Mouse (Mus musculus): ENCODE results near the gene Elovl1. TPM values are rescaled to one million over a fixed set of nuclear protein-coding genes. Genes with fewer than 3 reads are reported as not detected.

Elovl1 gene
- polyA plus RNA-seq, 1 experiment from 2014 or later = 127 TPM

DNA sequence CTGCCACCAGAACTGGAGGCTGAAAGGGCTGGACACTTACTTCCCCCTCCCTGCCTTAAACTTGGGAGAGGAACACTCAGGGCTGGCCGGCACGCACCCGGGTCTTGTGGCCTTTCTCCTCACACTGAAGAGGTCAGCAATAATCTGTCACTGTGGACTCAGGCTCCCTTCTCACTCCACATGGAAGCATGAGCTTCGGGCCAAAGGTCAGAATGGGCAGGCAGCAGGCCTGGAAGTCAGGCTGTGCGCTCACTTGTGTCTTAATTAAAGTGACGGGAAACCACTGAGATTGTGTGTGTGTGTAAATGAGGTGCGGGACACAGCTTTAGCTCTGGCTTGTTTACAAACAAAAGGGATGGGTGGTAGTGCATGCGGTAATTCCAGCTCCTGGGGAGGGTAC, 4.4 kb downstream of the Elovl1 start:
- Histone ChIP-seq H3K4me3 (no peak overlapping the region), H3K36me3 (peaks cover 68% of the 10 kb centered on the region), H3K9ac (no peak overlapping the region), H3K4me1 (peaks cover 90% of the 10 kb centered on the region), H3K4me2 (0 out of 2 replicates have a peak overlapping the region, but pooled peaks have one; percentile 94), H3K9me3 (replicated peaks) (no peaks in the 10 kb centered on the region), H3K27ac (peak overlapping the region; percentile 88), H3K27me3 (replicated peaks) (no peaks in the 10 kb centered on the region)
- 69% methylated on average over 8 of the region's 8 CpGs for WGBS (ENCODE audit: insufficient replicate concordance)
- no peak for ATAC-seq

DNA sequence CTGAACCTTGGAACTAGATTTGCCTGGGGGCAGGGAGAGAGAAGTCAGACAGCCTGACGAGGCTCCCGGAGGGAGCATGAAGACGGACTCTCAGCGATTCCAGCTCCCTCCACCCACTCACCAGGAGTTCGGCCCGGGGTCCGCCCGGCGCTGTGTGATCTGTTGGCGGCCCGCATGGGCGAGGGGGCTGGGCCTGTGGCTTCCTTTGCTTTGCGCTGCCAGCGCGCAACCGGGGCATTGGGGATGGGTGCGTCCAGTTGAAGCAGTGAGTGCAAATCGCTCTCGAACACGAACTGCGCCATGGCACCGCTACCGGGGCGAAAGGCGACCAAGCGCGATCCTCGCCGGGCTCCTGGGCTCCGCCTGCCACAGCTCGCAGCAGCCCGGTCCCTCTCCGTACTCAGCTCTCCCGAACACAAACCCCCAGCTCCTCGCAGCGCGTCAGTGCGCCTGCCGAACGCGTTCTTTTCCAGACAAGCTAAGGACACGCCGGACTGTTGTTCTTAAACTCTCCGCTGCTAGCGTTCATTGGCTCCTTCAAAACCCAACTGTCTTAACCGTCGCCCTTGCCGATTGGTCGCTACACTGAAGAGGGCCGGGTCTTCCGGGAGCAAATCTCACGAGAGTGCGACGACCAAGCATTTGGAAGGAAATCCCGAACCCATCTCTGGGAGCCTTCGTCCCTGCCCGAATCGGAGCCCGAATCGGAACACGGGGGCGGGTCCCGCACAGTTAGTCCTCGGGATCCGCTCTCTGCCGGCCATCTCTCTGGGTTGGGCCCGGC, 9.1 kb downstream of the Elovl1 start, which contains the start of gene Cdc20:
Cdc20 (minus strand) TSS at position 533 of the 784 bp plus-strand sequence.
- Histone ChIP-seq H3K4me2 (peak within 1 kb of the TSS; percentile 94), H3K4me3 (peak within 1 kb of the TSS; percentile 94), H3K9me3 (replicated peaks) (no peaks in the 10 kb centered on the region), H3K36me3 (peaks cover 43% of the 10 kb centered on the region), H3K9ac (peak within 1 kb of the TSS; percentile 98), H3K4me1 (peaks cover 53% of the 10 kb centered on the region), H3K27ac (peak within 1 kb of the TSS; percentile 93), H3K27me3 (replicated peaks) (no peaks in the 10 kb centered on the region)
- ATAC-seq = peak; percentile 93
- WGBS (ENCODE audit: insufficient replicate concordance) = under 1% methylated on average over 67 of the region's 67 CpGs

DNA sequence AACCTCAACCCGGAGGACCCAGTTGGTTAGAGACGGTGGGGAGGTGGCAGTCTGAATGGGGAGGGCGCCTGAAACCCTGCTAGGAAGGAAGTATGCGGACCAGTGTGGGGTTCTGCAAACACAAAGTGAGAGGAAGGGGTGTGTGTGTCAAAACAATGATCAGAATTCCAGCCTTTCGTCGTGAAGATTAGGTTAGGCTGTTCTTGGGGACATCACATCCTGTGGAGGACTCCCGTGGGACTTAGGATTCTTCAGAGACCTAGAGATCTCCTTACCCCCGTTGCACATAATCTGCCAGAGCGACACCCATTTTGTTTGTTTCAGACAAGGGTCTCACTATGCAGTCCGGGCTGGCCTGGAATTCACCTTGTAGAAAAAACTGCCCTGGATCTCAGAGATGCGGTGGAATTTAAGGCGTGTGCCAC, 9.9 kb downstream of the Elovl1 start:
- 12% methylated on average over 12 of the region's 12 CpGs for WGBS (ENCODE audit: insufficient replicate concordance)
- peak; percentile 28 for ATAC-seq
- Histone ChIP-seq H3K4me1 (peaks cover 45% of the 10 kb centered on the region), H3K27ac (peak overlapping the region; percentile 93), H3K4me3 (peak overlapping the region; percentile 94), H3K27me3 (replicated peaks) (no peaks in the 10 kb centered on the region), H3K36me3 (peaks cover 35% of the 10 kb centered on the region), H3K9me3 (replicated peaks) (no peaks in the 10 kb centered on the region), H3K4me2 (peak overlapping the region; percentile 94), H3K9ac (peak overlapping the region; percentile 98)

DNA sequence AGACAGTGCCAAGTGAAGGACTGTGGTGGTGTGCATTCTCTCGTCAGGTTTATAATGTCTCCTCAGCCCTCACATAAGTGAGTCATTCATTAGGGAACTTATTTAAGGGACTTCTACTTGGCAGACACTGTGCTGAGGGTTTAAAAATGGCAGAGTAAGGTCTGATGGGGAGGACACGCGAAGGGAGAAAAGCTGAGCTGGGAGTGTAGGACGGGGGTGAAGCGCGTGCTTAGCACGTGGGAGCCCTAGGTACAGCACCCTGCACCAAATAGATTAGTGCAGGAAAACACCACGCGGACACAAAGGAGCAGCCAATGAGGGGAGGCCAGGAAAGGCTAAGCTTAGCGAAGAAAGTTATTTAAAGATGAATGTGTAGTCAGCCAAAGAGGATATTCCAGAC, 17.2 kb downstream of the Elovl1 start:
- ATAC-seq = no peak
- no peak overlapping the region for H3K9ac ChIP-seq
- no peak overlapping the region for H3K27ac ChIP-seq
- no peaks in the 10 kb centered on the region for H3K9me3 ChIP-seq (replicated peaks)
- no peaks in the 10 kb centered on the region; the same call in 1 of the 2 replicates for H3K27me3 ChIP-seq (replicated peaks)
- H3K36me3 ChIP-seq = no peaks in the 10 kb centered on the region
- H3K4me1 ChIP-seq = peaks cover 7% of the 10 kb centered on the region
- H3K4me2 ChIP-seq = no peak overlapping the region
- WGBS (ENCODE audit: insufficient replicate concordance) = 76% methylated on average over 10 of the region's 10 CpGs
- H3K4me3 ChIP-seq = no peak overlapping the region

DNA sequence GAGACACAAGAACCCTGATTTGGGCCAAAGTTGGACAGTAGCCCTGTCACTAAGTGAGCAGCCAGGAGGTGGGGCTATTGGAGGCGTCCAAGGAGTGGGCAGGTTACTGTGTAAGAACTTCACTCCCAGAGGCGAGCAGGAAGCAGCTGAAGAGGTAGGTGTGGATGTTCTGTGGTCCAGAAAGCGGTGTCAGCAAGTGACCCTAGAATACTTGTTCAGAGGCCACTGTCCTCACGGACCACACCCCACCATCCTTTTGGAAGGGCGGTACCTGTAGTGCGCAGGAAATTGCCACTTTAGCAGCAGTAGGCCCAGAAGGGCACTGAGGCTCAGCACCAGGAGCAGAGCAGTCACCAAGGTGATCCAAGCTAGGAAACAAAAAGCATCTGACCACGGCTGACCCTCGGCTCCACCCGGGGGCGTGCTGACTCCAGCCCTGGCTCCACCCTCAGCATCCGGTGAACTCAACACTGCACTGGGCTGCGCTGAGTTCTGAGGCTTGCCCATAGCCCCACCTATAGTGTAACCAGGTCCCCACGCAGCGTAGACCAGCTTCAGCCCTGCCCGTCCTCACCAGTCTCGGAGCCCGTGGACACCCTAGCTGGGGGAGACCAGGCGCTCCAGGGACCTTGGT, 18.0 kb downstream of the Elovl1 start:
- H3K9ac ChIP-seq = no peak overlapping the region
- peak overlapping the region; percentile 28 for H3K4me3 ChIP-seq
- no peak overlapping the region for H3K27ac ChIP-seq
- no peaks in the 10 kb centered on the region for H3K9me3 ChIP-seq (replicated peaks)
- no peaks in the 10 kb centered on the region for H3K36me3 ChIP-seq
- H3K27me3 ChIP-seq (replicated peaks) = no peaks in the 10 kb centered on the region; the same call in 1 of the 2 replicates
- peak overlapping the region; percentile 57 for H3K4me2 ChIP-seq
- H3K4me1 ChIP-seq = peaks cover 7% of the 10 kb centered on the region
- 39% methylated on average over 18 of the region's 18 CpGs for WGBS (ENCODE audit: insufficient replicate concordance)
- peak; percentile 54; the same call in 1 of the 2 replicates for ATAC-seq

DNA sequence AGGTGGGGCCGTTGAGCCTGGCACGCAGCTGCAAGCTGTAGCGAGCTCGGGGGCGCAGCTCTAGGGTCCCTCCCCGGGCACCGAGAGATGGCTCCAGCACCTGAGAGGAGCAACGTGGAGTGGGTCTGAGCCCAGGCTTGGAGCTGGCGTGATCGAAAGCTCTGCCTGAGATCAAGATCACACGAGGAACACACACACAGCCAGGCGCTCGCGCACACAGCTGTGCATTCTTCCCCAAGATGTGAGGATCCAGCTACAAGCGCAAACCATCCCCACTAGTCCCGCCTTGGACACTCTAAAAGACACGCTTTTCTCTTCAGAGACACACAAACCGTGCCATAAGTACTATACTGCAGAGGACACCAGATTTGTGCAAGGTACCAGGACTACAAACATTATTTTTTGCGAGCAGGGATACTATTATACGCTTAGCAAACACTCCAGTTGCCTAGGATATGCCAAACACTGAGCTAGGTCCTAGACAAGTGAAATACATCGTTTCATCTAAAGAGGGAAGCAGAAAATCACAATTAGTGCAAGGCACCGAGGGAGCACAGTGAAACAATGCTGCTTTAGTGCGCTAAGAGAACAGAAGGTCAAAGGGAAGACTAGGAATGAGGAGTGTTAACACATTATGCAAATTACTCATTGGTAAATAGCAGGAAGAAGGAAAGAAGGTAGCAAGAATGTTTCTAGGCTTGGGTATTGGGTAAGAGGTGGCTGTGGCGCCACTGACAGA, 18.7 kb downstream of the Elovl1 start:
- Histone ChIP-seq H3K27me3 (replicated peaks) (no peaks in the 10 kb centered on the region; the same call in 1 of the 2 replicates), H3K36me3 (no peaks in the 10 kb centered on the region), H3K4me3 (peak overlapping the region; percentile 28), H3K4me2 (peak overlapping the region; percentile 57), H3K9me3 (replicated peaks) (no peaks in the 10 kb centered on the region), H3K4me1 (peaks cover 7% of the 10 kb centered on the region), H3K27ac (no peak overlapping the region), H3K9ac (no peak overlapping the region)
- WGBS (ENCODE audit: insufficient replicate concordance) = 54% methylated on average over 24 of the region's 24 CpGs
- ATAC-seq = no peak

DNA sequence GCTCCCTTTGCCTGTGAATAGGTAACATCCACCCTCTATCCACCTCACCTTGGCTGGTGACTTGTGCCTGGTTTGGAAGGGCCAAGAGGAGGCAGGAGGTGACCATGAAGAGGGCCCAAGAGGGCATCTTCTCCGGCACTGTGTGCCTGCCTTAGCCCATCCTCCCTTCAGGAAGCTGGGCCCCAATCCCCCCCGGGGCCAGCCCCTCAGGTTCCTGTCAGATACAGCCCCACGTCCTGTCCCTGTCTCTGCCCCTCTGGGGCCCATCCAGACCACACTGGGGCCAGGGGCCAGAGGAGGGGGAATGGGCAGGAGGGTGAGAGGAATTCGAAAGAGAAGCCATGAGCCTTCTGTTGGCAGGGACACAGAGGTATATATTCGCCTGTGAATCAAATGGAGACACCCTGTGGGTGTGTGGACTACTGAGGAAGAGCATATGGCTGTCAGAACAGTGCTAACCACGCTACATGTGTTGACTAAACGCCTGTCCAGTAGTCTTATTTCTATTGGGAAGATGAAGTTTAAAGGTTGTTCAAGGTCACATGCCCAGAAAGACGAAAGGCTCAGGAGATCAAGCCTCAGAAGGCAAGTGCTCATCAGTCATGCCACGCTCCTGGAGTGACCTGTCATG, 29.6 kb downstream of the Elovl1 start, which contains the start of gene Mpl:
Mpl (minus strand) TSS at position 169 of the 631 bp plus-strand sequence.
- no peaks in the 10 kb centered on the region for H3K36me3 ChIP-seq
- no peak within 1 kb of the TSS for H3K27ac ChIP-seq
- peak; percentile 63; the same call in 1 of the 2 replicates for ATAC-seq
- no peaks in the 10 kb centered on the region for H3K27me3 ChIP-seq (replicated peaks)
- peak within 1 kb of the TSS; percentile 17; the same call in 1 of the 2 replicates for H3K4me2 ChIP-seq
- H3K4me3 ChIP-seq = peak within 1 kb of the TSS; percentile 11
- WGBS (ENCODE audit: insufficient replicate concordance) = 23% methylated on average over 9 of the region's 9 CpGs
- no peak within 1 kb of the TSS for H3K9ac ChIP-seq
- no peaks in the 10 kb centered on the region for H3K9me3 ChIP-seq (replicated peaks)
- peaks cover 10% of the 10 kb centered on the region for H3K4me1 ChIP-seq

DNA sequence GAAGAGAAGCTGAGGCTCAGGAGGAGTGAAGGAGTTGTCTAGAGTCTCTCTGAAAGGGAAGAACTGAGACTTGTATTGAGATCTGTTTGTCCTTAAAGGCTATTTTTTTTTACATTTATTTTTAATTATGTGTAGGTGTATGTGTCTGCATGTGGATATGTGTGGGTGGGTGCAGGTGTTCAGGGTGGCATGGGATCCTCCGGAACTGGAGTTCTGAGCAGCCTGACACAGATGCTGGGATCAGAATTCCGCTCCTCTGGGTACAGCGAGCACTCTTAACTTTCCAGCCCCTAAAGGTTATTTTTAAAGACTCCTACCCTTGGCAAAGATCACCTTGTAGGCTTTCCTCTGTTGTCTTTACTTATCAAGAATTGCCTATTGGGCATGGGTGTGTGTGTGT, 37.1 kb downstream of the Elovl1 start:
- Histone ChIP-seq H3K27ac (0 out of 2 replicates have a peak overlapping the region, but pooled peaks have one; percentile 4), H3K36me3 (no peaks in the 10 kb centered on the region), H3K4me1 (peaks cover 13% of the 10 kb centered on the region), H3K9ac (no peak overlapping the region), H3K4me2 (no peak overlapping the region), H3K4me3 (no peak overlapping the region), H3K9me3 (replicated peaks) (no peaks in the 10 kb centered on the region), H3K27me3 (replicated peaks) (no peaks in the 10 kb centered on the region)
- WGBS (ENCODE audit: insufficient replicate concordance) = 66% methylated on average over 3 of the region's 3 CpGs
- no peak for ATAC-seq

DNA sequence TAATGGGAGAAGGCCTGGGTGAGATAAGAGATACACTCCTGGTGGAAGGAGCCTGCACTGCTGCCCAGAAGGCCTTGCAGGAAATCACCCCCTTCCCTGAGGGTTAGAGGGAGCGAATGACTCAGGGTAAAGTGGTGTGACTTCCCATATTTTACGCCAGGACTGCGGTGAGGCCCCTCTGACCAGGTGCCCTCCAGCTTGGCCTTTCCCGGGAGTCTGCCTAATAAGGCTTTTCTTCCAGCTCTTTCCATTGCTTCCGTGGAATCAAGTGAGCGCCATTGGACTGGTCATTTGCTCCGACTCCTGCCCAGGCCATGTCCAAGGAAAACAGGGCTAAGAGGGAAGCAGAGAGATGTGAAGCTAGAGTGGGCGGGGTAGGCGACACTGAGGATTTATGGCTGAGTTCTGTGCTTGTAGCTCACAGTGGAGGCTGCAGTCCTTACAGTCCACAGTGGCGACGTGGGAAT, 37.8 kb downstream of the Elovl1 start:
- peak overlapping the region; percentile 59; the same call in 1 of the 2 replicates for H3K27ac ChIP-seq
- ATAC-seq = peak; percentile 62; the same call in 1 of the 2 replicates
- 26% methylated on average over 11 of the region's 11 CpGs for WGBS (ENCODE audit: insufficient replicate concordance)

DNA sequence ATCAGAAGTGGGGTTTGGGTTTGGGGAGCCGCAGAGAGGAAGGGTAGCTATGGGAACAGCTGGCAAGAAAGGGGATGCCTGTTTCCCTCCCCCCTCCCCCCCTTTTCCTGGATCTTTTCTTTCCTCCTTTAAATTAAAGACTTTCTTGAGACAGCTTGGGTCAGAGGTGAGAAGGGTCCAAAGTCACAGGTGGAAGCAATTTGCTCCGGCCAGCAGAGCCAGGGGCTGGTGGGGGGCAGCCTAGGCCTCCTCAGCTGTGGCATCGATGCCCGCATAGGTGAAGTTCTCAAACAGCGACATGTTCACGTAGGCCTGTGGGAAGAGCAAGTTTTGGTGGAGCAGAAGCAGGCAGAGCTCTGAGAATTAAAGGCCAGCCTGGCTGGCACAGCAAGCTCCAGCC, 43.4 kb downstream of the Elovl1 start:
- Histone ChIP-seq H3K4me2 (no peak overlapping the region), H3K4me1 (no peaks in the 10 kb centered on the region), H3K27ac (no peak overlapping the region)

More for the DNA sequence above, 37.8 kb downstream of the Elovl1 start:
- Histone ChIP-seq H3K4me1 (peaks cover 13% of the 10 kb centered on the region), H3K27me3 (replicated peaks) (no peaks in the 10 kb centered on the region), H3K4me2 (peak overlapping the region; percentile 27), H3K9ac (no peak overlapping the region), H3K9me3 (replicated peaks) (no peaks in the 10 kb centered on the region), H3K36me3 (no peaks in the 10 kb centered on the region), H3K4me3 (no peak overlapping the region)

DNA sequence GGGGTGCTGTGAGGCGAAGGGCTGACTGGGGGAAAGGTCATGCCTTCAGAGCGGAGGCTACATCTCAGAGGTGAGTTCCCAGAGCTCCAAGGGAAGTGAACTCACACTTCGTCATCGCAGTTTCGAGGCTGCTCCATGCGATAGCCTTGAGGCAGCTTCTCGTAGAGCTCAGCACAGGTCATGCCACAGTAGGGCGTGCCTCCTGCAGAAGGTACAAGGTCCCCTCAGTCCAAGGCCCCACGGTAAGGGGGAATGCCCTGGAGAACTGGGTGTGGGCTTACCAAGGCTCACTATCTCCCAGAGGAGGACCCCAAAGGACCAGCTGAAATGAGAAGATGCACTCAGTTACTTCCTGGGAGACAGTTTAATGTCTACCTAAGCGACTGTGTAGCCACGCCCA, 44.8 kb downstream of the Elovl1 start:
- 75% methylated on average over 11 of the region's 11 CpGs for WGBS (ENCODE audit: insufficient replicate concordance)

More for the DNA sequence above, 43.4 kb downstream of the Elovl1 start:
- no peak for ATAC-seq
- Histone ChIP-seq H3K27me3 (replicated peaks) (no peaks in the 10 kb centered on the region), H3K9me3 (replicated peaks) (no peaks in the 10 kb centered on the region), H3K9ac (no peak overlapping the region), H3K4me3 (no peak overlapping the region), H3K36me3 (no peaks in the 10 kb centered on the region)
- 85% methylated on average over 6 of the region's 6 CpGs for WGBS (ENCODE audit: insufficient replicate concordance)

More for the DNA sequence above, 44.8 kb downstream of the Elovl1 start:
- Histone ChIP-seq H3K27ac (no peak overlapping the region), H3K27me3 (replicated peaks) (no peaks in the 10 kb centered on the region), H3K4me1 (peaks cover 4% of the 10 kb centered on the region; the same call in 1 of the 2 replicates), H3K4me2 (no peak overlapping the region), H3K4me3 (no peak overlapping the region), H3K9ac (no peak overlapping the region), H3K36me3 (no peaks in the 10 kb centered on the region), H3K9me3 (replicated peaks) (no peaks in the 10 kb centered on the region)
- ATAC-seq = no peak

Measured in liver, embryonic 12.5 days (tissue).